Mouse (Mus musculus): ENCODE measurements around the gene Rps6.

Gene Rps6

DNA sequence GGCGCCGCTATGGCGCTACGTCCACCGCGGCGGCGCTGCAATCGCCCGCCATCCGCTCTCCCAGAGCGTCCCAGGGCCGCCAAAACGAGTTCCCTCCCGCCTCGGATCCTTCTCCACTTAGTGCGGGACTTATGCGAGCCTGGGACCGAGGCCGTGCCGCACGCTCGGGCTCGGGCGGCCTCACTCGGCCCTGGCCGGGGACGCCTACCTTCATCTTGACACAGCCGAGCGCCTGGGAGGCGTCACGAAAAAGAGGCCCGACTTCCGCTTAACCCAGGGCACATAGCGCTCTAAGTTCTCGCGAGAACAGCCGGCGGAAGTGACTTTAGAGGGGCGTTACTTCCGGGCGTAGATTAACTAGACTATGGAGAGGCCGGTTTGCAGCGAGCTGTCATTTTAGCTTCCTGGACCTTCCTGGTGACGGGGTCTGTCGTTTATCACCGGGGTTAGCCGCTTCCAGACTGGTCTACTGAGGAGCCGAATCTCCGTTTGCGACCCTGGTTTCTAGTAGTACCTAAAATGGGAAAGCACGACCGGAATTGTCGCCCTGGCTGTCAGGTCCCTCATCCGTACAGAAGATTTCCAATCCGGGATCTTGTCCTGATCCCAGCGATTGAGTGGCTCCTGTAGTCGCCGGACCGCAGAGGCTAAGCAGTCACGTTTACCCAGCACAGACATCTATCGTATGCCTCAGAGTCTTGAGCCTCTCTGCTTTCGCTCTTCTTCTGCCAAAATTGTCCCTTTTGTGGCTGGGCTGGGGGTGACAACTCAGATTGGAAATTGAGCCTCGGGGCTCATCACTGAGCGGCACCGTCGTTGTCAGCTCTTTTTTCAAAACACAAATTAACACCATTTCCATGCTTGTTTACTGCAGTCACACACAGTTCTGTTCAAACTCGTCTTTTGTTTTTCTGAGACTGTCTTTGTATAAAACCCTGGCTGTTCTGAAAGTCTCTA, at the start of gene Rps6:
Gene Rps6, minus strand, starts transcription at position 300 of the 957 bp plus-strand sequence.
- peak; percentile 97 for DNase-seq

- DNase-seq: no peak
Measured at GRCm38 (mm10) chr4:86905869-86906268, 48.7 kb upstream of the Rps6 start.

DNA sequence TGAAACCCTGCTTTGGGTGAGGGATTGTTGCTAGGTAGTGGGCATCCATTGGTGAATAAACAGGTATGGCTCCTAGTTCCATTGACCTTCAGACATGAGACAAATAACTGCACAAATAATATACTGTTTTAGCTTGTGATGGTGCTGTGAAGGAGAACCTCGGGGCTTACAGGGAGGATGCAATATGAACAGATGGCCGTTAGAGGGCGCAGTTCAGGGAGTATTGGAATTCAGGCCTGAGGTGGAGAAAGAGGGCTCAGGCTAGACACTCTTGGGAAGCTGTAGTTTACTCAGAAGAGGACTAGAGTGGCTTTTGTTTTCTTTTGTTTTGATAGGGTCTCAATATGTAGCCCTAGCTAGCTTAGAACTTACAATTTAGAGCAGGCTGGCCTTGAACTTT, 47.8 kb upstream of the Rps6 start:
- no peak for DNase-seq

GRCm38 (mm10) chr4:86902351-86902750, 45.1 kb upstream of the Rps6 start:
- peak; percentile 42 for DNase-seq

DNA sequence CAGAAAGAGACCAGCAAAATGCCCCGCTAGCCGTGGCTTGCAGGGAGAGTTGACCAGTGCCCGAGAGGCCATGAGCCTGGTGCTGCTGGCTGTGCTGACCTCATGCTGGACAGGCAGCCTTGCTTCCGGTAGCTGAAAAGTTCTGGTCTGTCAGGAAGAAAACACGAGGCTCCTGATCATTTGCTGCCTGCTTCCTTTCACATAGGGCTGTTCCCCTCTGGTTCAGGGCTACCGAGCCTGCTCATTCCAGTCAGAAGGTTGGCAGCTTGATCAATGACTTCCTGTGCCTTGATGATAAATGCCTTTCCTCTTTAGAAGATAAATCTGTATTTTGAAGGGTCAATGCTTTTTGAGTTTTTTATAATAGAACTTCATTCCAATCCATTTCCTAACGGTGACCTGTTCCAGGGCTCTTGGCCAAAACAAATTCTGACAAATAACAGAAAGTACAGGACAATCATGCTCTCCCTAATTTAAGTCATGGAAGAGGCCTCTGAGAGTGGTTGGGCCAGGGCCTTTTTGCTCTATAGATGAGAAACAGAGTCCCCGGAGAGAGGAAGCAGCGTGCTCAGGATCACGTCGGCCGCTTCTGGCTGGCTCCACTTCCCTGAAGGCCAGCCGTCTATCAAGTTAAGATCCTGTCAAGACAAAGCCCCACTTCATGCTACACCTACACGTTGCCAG, 41.7 kb upstream of the Rps6 start:
- DNase-seq: peak; percentile 54

- DNase-seq: peak; percentile 38
Measured at GRCm38 (mm10) chr4:86897411-86897810, 40.2 kb upstream of the Rps6 start.

GRCm38 (mm10) chr4:86887879-86888278, 30.7 kb upstream of the Rps6 start:
- DNase-seq: no peak

GRCm38 (mm10) chr4:86886160-86886878, 29.1 kb upstream of the Rps6 start:
- peak; percentile 57 for DNase-seq

DNA sequence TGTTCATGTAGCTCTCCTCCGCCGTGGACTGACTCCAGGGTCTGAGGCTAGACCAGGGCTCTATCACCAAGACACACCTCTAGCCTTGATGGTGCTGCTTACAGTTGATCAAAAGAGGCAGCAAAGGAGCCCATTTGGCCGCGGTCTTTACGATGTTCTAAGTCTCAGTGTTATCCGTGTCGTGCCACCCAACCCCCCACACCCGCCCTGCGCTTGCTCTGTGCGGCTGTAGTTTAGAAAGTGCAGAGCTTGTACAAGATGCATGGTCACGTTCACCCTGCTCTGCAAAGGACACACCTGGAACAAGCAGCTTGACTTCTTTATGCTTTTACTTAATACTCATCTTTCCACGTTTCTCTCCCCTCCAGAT, 28.6 kb upstream of the Rps6 start:
- peak; percentile 17 for DNase-seq

DNA sequence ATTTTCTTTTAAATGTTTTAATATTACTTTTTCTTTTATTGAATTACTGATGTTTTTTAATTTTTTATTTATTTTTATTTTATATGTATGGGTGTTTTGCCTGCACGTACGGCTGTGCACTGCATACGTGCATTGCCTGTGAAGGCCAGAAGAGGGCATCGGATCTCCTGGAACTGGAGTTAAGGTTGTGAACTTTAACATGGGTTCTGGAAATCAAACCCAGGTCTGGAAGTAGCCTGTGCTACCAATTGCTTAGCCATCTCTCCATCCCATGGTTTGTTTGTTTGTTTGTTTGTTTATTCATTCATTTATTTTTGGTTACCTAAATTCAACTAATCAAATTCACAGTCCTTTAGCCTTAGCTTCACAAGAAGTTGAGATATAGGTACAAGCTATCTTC, 27.7 kb upstream of the Rps6 start:
- peak; percentile 34 for DNase-seq

DNA sequence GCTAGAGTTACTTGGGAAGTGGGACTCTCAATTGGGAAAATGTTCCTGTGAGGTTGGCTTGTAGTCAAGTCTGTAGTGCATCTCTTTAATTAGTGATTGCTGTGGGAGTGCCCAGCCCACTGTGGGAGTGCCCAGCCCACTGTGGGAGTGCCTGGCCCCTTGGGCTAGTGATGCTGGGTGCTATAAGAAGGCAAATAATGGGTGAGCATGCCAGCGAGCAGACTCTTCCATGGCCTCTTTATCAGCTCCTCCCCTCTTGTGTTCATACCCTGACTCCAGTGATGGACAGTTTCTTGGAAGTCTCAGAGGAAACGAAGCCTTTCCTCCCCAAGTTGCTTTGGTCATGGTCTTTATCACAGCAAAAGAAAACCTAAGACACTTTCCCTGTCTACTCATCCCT, 25.2 kb upstream of the Rps6 start:
- DNase-seq: no peak

GRCm38 (mm10) chr4:86881178-86881577, 24.0 kb upstream of the Rps6 start:
- DNase-seq: no peak

- no peak for DNase-seq
Measured at GRCm38 (mm10) chr4:86879477-86879876, 22.3 kb upstream of the Rps6 start.

- peak; percentile 96 for DNase-seq
Measured at GRCm38 (mm10) chr4:86874146-86874847, 17.1 kb upstream of the Rps6 start, which contains the start of gene Acer2. TSS of gene Acer2 (plus strand) at chr4:86874396.

DNA sequence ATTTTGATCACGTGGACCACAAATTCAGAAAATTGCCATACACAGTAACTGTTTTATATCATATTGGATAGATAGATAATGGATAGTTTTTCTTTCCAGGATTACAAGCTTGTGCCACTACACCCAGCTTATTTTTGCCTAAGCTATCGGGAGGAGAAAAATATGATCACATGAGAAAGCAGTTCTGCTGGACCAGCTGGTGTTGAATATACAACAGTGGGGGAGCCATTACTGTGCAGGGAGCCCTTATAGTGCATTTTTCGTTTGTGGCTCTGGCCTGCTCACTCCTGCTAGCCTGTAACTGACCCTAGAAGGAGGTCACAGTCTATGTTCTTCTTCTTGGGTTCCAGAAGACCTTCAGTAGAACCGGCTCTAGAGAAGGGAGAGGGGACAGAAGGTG, 15.9 kb upstream of the Rps6 start:
- no peak for DNase-seq

GRCm38 (mm10) chr4:86871988-86872387, 14.8 kb upstream of the Rps6 start:
- DNase-seq: no peak

DNA sequence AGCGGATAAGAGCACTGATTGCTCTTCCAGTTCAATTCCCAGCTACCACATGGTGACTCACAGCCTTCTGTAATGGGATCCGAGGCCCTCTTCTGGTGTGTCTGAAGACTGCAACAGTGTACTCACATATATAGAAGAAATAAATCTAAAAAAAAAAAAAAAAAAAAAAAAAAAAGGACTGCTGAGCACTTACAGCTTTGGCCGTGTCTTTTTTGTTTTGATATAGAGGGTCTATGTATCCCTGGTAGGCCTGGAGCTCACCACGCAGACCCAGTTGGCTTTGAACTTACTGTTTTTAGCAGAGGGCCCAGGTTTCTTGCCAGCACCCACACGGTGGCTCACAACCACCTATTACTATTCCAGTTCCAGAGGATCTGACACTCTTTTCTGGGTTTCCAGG, 6.9 kb upstream of the Rps6 start:
- no peak for DNase-seq

DNA sequence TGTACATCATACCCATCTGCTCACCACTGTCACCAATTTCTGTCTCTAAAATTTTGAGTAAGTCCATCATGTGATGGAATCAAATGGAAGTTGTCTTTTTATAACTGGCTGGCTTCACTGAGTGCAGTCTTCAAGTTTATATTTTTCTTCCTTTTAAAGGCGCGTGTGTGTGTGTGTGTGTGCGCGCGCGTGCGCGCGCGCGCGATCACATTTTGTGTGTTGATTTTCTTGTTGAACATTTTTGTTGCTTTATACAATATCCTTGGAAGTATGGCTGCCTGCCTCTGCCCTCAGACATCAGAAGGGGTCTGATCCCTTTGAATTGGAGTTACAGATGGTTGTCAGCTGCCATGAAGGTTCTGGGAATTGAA, 843 bp upstream of the Rps6 start:
- no peak for DNase-seq

- no peak for DNase-seq
Measured at GRCm38 (mm10) chr4:86856304-86857112, 704 bp downstream of the Rps6 start.

- DNase-seq: no peak
Measured at GRCm38 (mm10) chr4:86852813-86853590, 4.2 kb downstream of the Rps6 start.

GRCm38 (mm10) chr4:86852018-86852417, 5.2 kb downstream of the Rps6 start:
- DNase-seq: no peak

All from kidney, adult 18-20 months (tissue).